Mouse (Mus musculus) heart, adult 2 months (tissue): ENCODE measurements at regions not wholly inside any gene's neighbourhood (a gene's known extent, or its start where the extent isn't known, plus 50 kb on each side); places are given as distances from the start of the nearest gene placed in this dataset.

Experiments used
- CTCF ChIP-seq: fragments of 200-600 bp; IDR thresholded peaks from 2 replicates; pipeline ENCODE4 v1.8.1; 2022; ENCODE audit warnings: antibody characterized with exemption, mild to moderate bottlenecking, moderate library complexity
- EP300 ChIP-seq: fragments of 200-500 bp; IDR thresholded peaks from 2 replicates; pipeline ENCODE4 v1.6.1; 2011; ENCODE audit warnings: low read depth, low read length, control low read depth; ENCODE audit not compliant: insufficient read depth
- POLR2A ChIP-seq: fragments of 200-500 bp; IDR thresholded peaks from 2 replicates; pipeline ENCODE4 v1.6.1; 2011; ENCODE audit warnings: mild to moderate bottlenecking, low read depth, low read length, control low read depth; ENCODE audit not compliant: insufficient read depth

DNA sequence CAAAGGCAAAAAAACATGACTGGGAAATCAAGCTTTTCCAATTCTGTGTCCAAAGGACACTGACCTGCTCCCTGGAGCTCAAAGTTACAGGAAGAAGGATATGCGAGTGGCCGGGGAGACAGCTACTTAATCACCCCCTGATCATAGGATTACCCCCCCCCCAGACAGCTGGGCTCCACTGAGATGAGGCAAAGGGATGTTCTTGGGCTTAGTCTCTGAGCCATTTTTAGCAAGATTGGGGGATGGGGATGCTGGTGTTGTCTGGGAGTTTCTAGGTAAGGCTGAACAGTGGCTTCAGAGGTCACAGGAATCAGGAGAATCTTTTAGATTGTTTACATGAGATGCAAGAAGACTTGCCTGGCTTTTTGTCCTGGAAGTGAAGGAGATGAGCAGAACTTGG lies 597.6 kb downstream of the Tbc1d22a start:
- TF ChIP-seq CTCF, result no peak
- no peak for TF ChIP-seq EP300
- no peak for TF ChIP-seq POLR2A
